Mouse (Mus musculus): ENCODE data around the gene Ankrd33. TPM values are rescaled to one million over a fixed set of nuclear protein-coding genes. Genes with fewer than 3 reads are reported as not detected.

Gene Ankrd33
- not detected in 2 replicates for total RNA-seq (2012; rRNA removed)
- not detected for polyA plus RNA-seq (2012; ENCODE audit: insufficient read depth in 1 of 2, insufficient read length in 2 of 2, low read depth in 1 of 2, low replicate concordance in 2 of 2, missing spikeins in 1 of 2)

DNA sequence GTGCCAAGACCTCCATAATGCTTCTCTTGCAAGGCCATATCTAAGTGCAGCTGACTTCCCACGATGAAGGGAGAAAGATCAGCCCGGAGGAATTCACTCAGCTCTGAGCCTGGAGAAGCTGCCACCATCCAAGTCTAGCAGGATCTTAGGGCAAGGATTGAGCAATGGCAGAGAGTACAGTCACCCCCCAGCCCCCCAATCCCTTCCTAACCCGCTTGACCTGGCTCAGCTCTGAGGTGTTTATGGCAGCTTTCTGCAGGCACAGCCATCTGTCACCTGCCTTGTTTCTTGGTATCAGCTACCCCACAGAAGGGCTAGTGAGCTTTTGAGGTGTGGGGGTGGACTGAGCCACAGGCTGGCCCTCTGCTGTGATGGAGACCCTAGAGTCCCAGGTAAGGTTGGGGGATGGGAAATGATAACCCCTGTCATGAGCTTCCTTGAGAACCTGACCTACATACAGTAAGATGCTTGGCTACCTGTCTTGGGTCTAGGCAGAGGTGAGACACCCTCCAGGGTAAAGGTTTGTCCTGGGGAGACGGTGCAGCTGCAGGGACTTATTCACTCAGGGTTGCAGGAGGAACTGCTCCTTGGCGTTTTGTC, at the start of gene Ankrd33:
Gene Ankrd33 (plus strand): TSS at position 245 of the 600 bp plus-strand sequence.
- Histone ChIP-seq H3K36me3 (ENCODE audit: control insufficient read depth in 1 of 2, insufficient read depth in 2 of 2, low read length in 2 of 2) (no peaks in the 10 kb centered on the region), H3K27ac (ENCODE audit: control insufficient read depth, low read depth, low read length) (no peak within 1 kb of the TSS), H3K9me3 (replicated peaks; ENCODE audit: insufficient read depth, low read length) (no peaks in the 10 kb centered on the region), H3K4me3 (ENCODE audit: control insufficient read depth in 1 of 2, insufficient read depth in 1 of 2, low read depth in 2 of 2, low read length in 2 of 2) (no peak within 1 kb of the TSS), H3K27me3 (ENCODE audit: control insufficient read depth in 1 of 2, insufficient read depth in 2 of 2, low read length in 2 of 2) (peaks cover 0 to 3% of the 10 kb centered on the region in 2 experiments; a peak in 1 of 4 replicates), H3K4me1 (ENCODE audit: control insufficient read depth in 1 of 2, insufficient read depth in 2 of 2, low read length in 2 of 2) (no peaks in the 10 kb centered on the region), H3K9ac (ENCODE audit: control insufficient read depth, low read depth, low read length, poor library complexity, severe bottlenecking) (no peak within 1 kb of the TSS), H3K79me2 (ENCODE audit: control insufficient read depth, insufficient read depth, low read length, poor library complexity) (no peaks in the 10 kb centered on the region)
- TF ChIP-seq POLR2AphosphoS2 (IDR thresholded peaks at IDR 0.05; ENCODE audit: low read length), result no peak
- TF ChIP-seq USF2 (IDR thresholded peaks at IDR 0.05; ENCODE audit: borderline replicate concordance in 1 of 2, insufficient read depth in 1 of 2, low read depth in 1 of 2, low read length in 2 of 2), result no peak
- no peak for TF ChIP-seq CTCF (IDR thresholded peaks at IDR 0.05 in 2 of 3, conservative IDR thresholded peaks at IDR 0.05 in 1 of 3; ENCODE audit: control insufficient read depth in 1 of 3, insufficient read depth in 1 of 3, low read depth in 2 of 3, low read length in 3 of 3, poor library complexity in 1 of 3, severe bottlenecking in 1 of 3)
- TF ChIP-seq CHD2 (IDR thresholded peaks at IDR 0.05; ENCODE audit: low read length), result no peak
- no peak for TF ChIP-seq MAFK (IDR thresholded peaks at IDR 0.05; ENCODE audit: borderline replicate concordance, low read depth, low read length)
- no peak for TF ChIP-seq GABPA (IDR thresholded peaks at IDR 0.05; ENCODE audit: low read depth, low read length)
- TF ChIP-seq ZMIZ1 (IDR thresholded peaks at IDR 0.05; ENCODE audit: low read depth, low read length), result no peak
- TF ChIP-seq MXI1 (IDR thresholded peaks at IDR 0.05; ENCODE audit: low read depth, low read length), result no peak
- TF ChIP-seq MAX (IDR thresholded peaks at IDR 0.05; ENCODE audit: low read length), result no peak
- no peak for TF ChIP-seq TAL1 (IDR thresholded peaks at IDR 0.05; ENCODE audit: low read length)
- DNase-seq (ENCODE audit: low read depth, low spot score), result no peak

DNA sequence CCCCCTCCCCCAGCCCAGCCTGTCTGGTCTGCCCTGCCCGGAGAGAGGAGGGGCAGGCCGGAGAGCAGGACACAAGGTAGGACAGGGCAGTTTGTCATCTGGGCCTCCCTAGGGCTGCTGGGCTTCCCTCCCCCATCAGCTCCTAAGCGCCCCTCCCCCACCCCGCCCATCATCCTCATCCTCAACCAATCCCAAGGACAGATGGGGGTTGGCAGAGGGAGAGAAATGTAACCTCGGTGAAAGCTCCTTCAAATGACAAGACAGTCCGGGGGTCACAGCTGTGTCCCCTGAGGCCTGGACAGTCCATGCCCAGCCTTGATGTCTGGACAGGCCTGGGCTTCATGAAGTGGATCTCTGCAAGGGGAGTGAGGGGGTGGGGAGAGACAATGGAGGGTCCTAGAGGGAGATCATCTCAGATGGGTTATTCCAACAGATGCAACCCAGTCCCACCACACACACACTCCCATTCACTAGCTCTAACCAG, 49.1 kb upstream of the Ankrd33 start:
- Histone ChIP-seq H3K79me2 (ENCODE audit: control insufficient read depth, insufficient read depth, low read length, poor library complexity) (no peaks in the 10 kb centered on the region), H3K4me1 (ENCODE audit: control insufficient read depth in 1 of 2, insufficient read depth in 2 of 2, low read length in 2 of 2) (no peaks in the 10 kb centered on the region), H3K27ac (ENCODE audit: control insufficient read depth, low read depth, low read length) (no peak overlapping the region), H3K4me3 (ENCODE audit: control insufficient read depth in 1 of 2, insufficient read depth in 1 of 2, low read depth in 2 of 2, low read length in 2 of 2) (no peak overlapping the region), H3K9ac (ENCODE audit: control insufficient read depth, low read depth, low read length, poor library complexity, severe bottlenecking) (no peak overlapping the region), H3K9me3 (replicated peaks; ENCODE audit: insufficient read depth, low read length) (no peaks in the 10 kb centered on the region), H3K27me3 (ENCODE audit: control insufficient read depth in 1 of 2, insufficient read depth in 2 of 2, low read length in 2 of 2) (peaks cover 6 to 16% of the 10 kb centered on the region in 2 experiments), H3K36me3 (ENCODE audit: control insufficient read depth in 1 of 2, insufficient read depth in 2 of 2, low read length in 2 of 2) (no peaks in the 10 kb centered on the region)
- DNase-seq (ENCODE audit: low read depth, low spot score), result no peak
- TF ChIP-seq MAX (IDR thresholded peaks at IDR 0.05; ENCODE audit: low read length), result no peak
- TF ChIP-seq POLR2AphosphoS2 (IDR thresholded peaks at IDR 0.05; ENCODE audit: low read length), result no peak
- TF ChIP-seq MAFK (IDR thresholded peaks at IDR 0.05; ENCODE audit: borderline replicate concordance, low read depth, low read length), result no peak
- no peak for TF ChIP-seq NRF1 (IDR thresholded peaks at IDR 0.05; ENCODE audit: insufficient read depth, low read depth, low read length, poor library complexity, severe bottlenecking)
- no peak for TF ChIP-seq ZKSCAN1 (IDR thresholded peaks at IDR 0.05; ENCODE audit: low read depth, low read length)
- no peak for TF ChIP-seq ZNF384 (IDR thresholded peaks at IDR 0.05; ENCODE audit: low read depth, low read length)
- TF ChIP-seq SIN3A (IDR thresholded peaks at IDR 0.05; ENCODE audit: low read length), result no peak
- TF ChIP-seq USF1 (IDR thresholded peaks at IDR 0.05; ENCODE audit: low read depth, low read length), result no peak
- TF ChIP-seq USF2 (IDR thresholded peaks at IDR 0.05; ENCODE audit: borderline replicate concordance in 1 of 2, insufficient read depth in 1 of 2, low read depth in 1 of 2, low read length in 2 of 2), result no peak
- no peak for TF ChIP-seq KAT2A (conservative IDR thresholded peaks at IDR 0.05; ENCODE audit: low read depth, low read length)
